Mouse (Mus musculus) spleen, adult 2 months (tissue): ENCODE results near the gene Lhfpl3.

ENCODE experiments used
- CTCF ChIP-seq: fragments of 200-500 bp; IDR thresholded peaks from 2 replicates; pipeline ENCODE4 v1.5.1; 2011; ENCODE audit warnings: mild to moderate bottlenecking, inconsistent platforms; ENCODE audit not compliant: insufficient read depth, insufficient read length, insufficient replicate concordance; ENCODE audit errors: extremely low read depth
- POLR2A ChIP-seq: fragments of 200-500 bp; IDR thresholded peaks from 2 replicates; pipeline ENCODE4 v1.6.1; 2011; ENCODE audit warnings: low read depth, low read length, inconsistent platforms

GRCm38 (mm10) chr5:22869031-22869430, 123.2 kb downstream of the Lhfpl3 start:
- TF ChIP-seq CTCF = no peak
- no peak for TF ChIP-seq POLR2A
